Mouse (Mus musculus): ENCODE measurements around the gene Sp2.

GRCm38 (mm10) chr11:96995031-96995430, 12.3 kb upstream of the Sp2 start:
- no peak for TF ChIP-seq EP300 (IDR thresholded peaks at IDR 0.05; ENCODE audit: insufficient read depth, low read depth, low read length)
- no peak for TF ChIP-seq CTCF (IDR thresholded peaks at IDR 0.05)
